ENCODE assay signal across 11 mouse cellular contexts in the genomic region with DNA sequence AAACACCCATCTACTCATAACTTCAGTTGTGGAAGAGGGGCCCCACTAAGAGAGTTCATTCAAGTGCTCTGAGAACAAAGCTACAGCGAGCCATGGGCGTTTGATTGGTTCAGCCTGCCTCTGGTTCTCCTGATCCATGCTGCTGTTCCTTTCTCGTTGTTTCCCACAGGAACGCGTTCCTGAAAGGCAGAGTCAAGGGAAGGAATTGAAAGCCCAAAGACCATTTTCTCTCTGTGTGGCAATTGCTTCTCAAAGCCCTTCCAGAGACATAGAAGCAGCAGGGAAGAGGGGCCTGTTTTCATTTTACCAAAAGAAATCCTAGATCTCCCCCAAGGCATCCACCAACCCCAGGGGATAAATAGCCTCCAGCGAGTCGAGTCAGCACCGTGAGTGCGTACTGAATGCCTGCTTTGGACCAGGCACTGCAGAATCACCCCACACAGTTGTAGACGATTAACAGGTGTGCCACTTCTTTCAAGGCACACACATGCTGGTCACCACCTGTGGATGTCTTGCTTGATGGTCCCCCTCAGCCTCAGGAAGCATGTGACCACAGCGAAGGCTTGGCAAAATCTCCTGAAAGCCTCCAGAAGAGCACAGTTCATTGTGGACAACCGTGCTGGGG.
DNase-seq lines count a peak whose midpoint lies in the region; ATAC-seq and TF ChIP-seq lines count a peak whose summit lies in the region.
"Had no signal": no experiment of that assay in that cellular context is flagged by ENCODE, and none has a peak within 500 bp of the region (broad histone marks: within the 10 kb centered on the region; RNA-seq: fewer than 3 reads in every experiment).

No protein-coding gene starts in this region.

- ATAC-seq in heart, postnatal 0 days (ENCODE audit: insufficient read depth, low read depth), result no peak
- peak; percentile 48; the same call in 1 of the 2 replicates for ATAC-seq in midbrain, embryonic 11.5 days (ENCODE audit: low FRiP score)

- no peak for TF ChIP-seq CTCF in heart, postnatal 0 days (IDR thresholded peaks at IDR 0.05; ENCODE audit: low read depth)
- TF ChIP-seq CTCF in cortical plate, adult 2 months (IDR thresholded peaks at IDR 0.05; ENCODE audit: extremely low read depth, insufficient read depth, low read length), result no peak

- no peak for DNase-seq in heart, postnatal 0 days (ENCODE audit: low spot score)
- no peak for DNase-seq in heart, postnatal 36 days
- peak; percentile 7 for DNase-seq in frontal cortex, postnatal 25 days (ENCODE audit: low spot score in 2 of 2)
- DNase-seq in midbrain, embryonic 11.5 days (ENCODE audit: low spot score, missing footprints), result peak; percentile 92
- no peak for DNase-seq in adrenal gland, adult 2 months
- DNase-seq in thymus, postnatal 0 days (ENCODE audit: low spot score), result no peak
- DNase-seq in adrenal gland, adult 8-10 months, result no peak
- DNase-seq: kidney, adult 9 months had no signal

- H3K36me3 ChIP-seq in heart, postnatal 0 days (replicated peaks; ENCODE audit: control insufficient read depth, insufficient read depth, low read length), result no peaks in the 10 kb centered on the region
- H3K36me3 ChIP-seq in midbrain, embryonic 11.5 days (ENCODE audit: control insufficient read depth, insufficient read depth, low read length), result no peaks in the 10 kb centered on the region

- no peak for TF ChIP-seq POLR2A in cortical plate, adult 2 months (IDR thresholded peaks at IDR 0.05; ENCODE audit: extremely low read depth, insufficient read depth, low read length)

- no peak for TF ChIP-seq EP300 in heart, postnatal 0 days (IDR thresholded peaks at IDR 0.05; ENCODE audit: low read depth)

- H3K27me3 ChIP-seq in heart, postnatal 0 days (ENCODE audit: control insufficient read depth, insufficient read depth, low read length), result no peaks in the 10 kb centered on the region
- no peaks in the 10 kb centered on the region for H3K27me3 ChIP-seq in midbrain, embryonic 11.5 days (ENCODE audit: control insufficient read depth, insufficient read depth, low read length)
- H3K27me3 ChIP-seq: CH12.LX had no signal

- H3K4me3 ChIP-seq in heart, postnatal 0 days (ENCODE audit: low read depth, low read length), result 0 out of 2 replicates have a peak overlapping the region, but pooled peaks have one; percentile 13
- H3K4me3 ChIP-seq in cortical plate, adult 2 months (ENCODE audit: insufficient read depth, low read length), result peak overlapping the region; percentile 30
- peak overlapping the region; percentile 14; the same call in 1 of the 2 replicates for H3K4me3 ChIP-seq in midbrain, embryonic 11.5 days (ENCODE audit: low read depth, low read length)
- H3K4me3 ChIP-seq: megakaryocyte, embryonic 14.5 days had no signal

- peak overlapping the region; percentile 44; the same call in 1 of the 2 replicates for H3K4me2 ChIP-seq in heart, postnatal 0 days (ENCODE audit: low read depth, low read length)
- peak overlapping the region; percentile 33 for H3K4me2 ChIP-seq in midbrain, embryonic 11.5 days

- intact Hi-C loops in heart, postnatal 36 days (cut with DNase I), result no loop called here

- no peak overlapping the region for H3K27ac ChIP-seq in heart, postnatal 0 days (ENCODE audit: low read depth)
- no peak overlapping the region for H3K27ac ChIP-seq in cortical plate, adult 2 months (ENCODE audit: insufficient read depth, low read length)
- H3K27ac ChIP-seq in midbrain, embryonic 11.5 days (ENCODE audit: low read depth, low read length), result no peak overlapping the region; the same call in 1 of the 2 replicates

- no peaks in the 10 kb centered on the region for H3K4me1 ChIP-seq in heart, postnatal 0 days (ENCODE audit: control insufficient read depth, insufficient read depth)
- no peaks in the 10 kb centered on the region for H3K4me1 ChIP-seq in cortical plate, adult 2 months (ENCODE audit: control insufficient read depth, insufficient read depth, low read length)
- H3K4me1 ChIP-seq in midbrain, embryonic 11.5 days (ENCODE audit: control insufficient read depth, insufficient read depth, low read length), result peaks cover 6% of the 10 kb centered on the region
- H3K4me1 ChIP-seq: megakaryocyte, embryonic 14.5 days had no signal

- WGBS in heart, postnatal 0 days, result 35% methylated on average over 12 of the region's 12 CpGs
- WGBS in midbrain, embryonic 11.5 days, result 26% methylated on average over 12 of the region's 12 CpGs

- no peaks in the 10 kb centered on the region for H3K9me3 ChIP-seq in heart, postnatal 0 days (replicated peaks; ENCODE audit: control insufficient read depth, low read length)
- no peaks in the 10 kb centered on the region for H3K9me3 ChIP-seq in midbrain, embryonic 11.5 days (ENCODE audit: control insufficient read depth, low read length)

- H3K9ac ChIP-seq in heart, postnatal 0 days (replicated peaks; ENCODE audit: low read depth, low read length), result no peak overlapping the region
- peak overlapping the region; percentile 54 for H3K9ac ChIP-seq in midbrain, embryonic 11.5 days (ENCODE audit: low read length)

Comparison
In these comparisons a context has a peak if more than half of its experiments do, and no peak if none do; other contexts are left out.
1. DNase-seq: peak in frontal cortex, postnatal 25 days (2 of 2) and midbrain, embryonic 11.5 days (single experiment); none in heart, postnatal 0 days (single experiment), heart, postnatal 36 days (0 of 2), adrenal gland, adult 2 months (single experiment), thymus, postnatal 0 days (single experiment) and adrenal gland, adult 8-10 months (single experiment).
2. Peak in every context shown above with its lines, with median percentiles within 50 percentile points of each other: H3K4me3 ChIP-seq.